Mouse (Mus musculus) lung, adult 2 months (tissue): ENCODE measurements around the gene Dlx5.

Source experiments
- CTCF ChIP-seq: fragments of 200-500 bp; IDR thresholded peaks from 2 replicates; pipeline ENCODE4 v1.5.1; 2011; ENCODE audit warnings: mild to moderate bottlenecking, low read length, control low read depth; ENCODE audit not compliant: insufficient read depth
- POLR2A ChIP-seq: fragments of 200-500 bp; IDR thresholded peaks from 2 replicates; pipeline ENCODE4 v1.6.1; 2011; ENCODE audit warnings: low read depth, mild to moderate bottlenecking, control low read depth, low read length, borderline replicate concordance; ENCODE audit errors: extremely low read depth

GRCm38 (mm10) chr6:6848541-6848940 lies 33.3 kb downstream of the Dlx5 start:
- TF ChIP-seq CTCF: no peak
- no peak for TF ChIP-seq POLR2A
